Mouse (Mus musculus): Measurements from ENCODE around the gene Aldh3b1.

Aldh3b1 gene

GRCm38 (mm10) chr19:3907876-3908660, 21.5 kb downstream of the Aldh3b1 start:
- ChIA-PET CTCF (interaction anchor here in 3 of 4 experiments (0.6 to 2.6 kb wide), 3 partner anchors 39 to 73 kb away, joined by 3 to 10 read pairs (median 3); no protein-coding TSS in a partner anchor), POLR2A (interaction anchor here in 3 of 4 experiments (0.7 to 8.1 kb wide), 16 partner anchors 12 to 139 kb away, joined by 3 to 99 read pairs (median 5); partner anchors contain the start of genes Aldh3b1 (in 1 of the 3), Gstp2 (in 1 of the 3) and Ndufv1 (in 1 of the 3))

- ChIA-PET POLR2A (interaction anchor here (0.5 to 8.1 kb wide), 33 partner anchors 8 to 354 kb away, joined by 3 to 99 read pairs (median 3); partner anchors contain the start of genes Ndufv1 (in 2 of the 4), Acy3 (in 1 of the 4), Aip (in 1 of the 4) and Aldh3b1 (in 1 of the 4)), CTCF (interaction anchor here in 2 of 4 experiments (0.8 to 2.6 kb wide), 5 partner anchors 12 to 106 kb away, joined by 3 to 10 read pairs (median 6); partner anchors contain the start of gene Ndufv1 (in 1 of the 2))
Measured at GRCm38 (mm10) chr19:3906795-3907786, 22.5 kb downstream of the Aldh3b1 start, which contains the start of gene Tcirg1. Tcirg1 (minus strand) TSS chr19:3907133.

- ChIA-PET POLR2A (interaction anchor here (0.5 to 8.1 kb wide), 28 partner anchors 8 to 355 kb away, joined by 3 to 99 read pairs (median 4); partner anchors contain the start of genes Acy3 (in 1 of the 4), Aip (in 1 of the 4), Aldh3b1 (in 1 of the 4) and Gm49405 (in 1 of the 4)), CTCF (interaction anchor here in 2 of 4 experiments (0.8 to 2.6 kb wide), 5 partner anchors 11 to 106 kb away, joined by 3 to 10 read pairs (median 6); partner anchors contain the start of gene Ndufv1 (in 1 of the 2))
Measured at GRCm38 (mm10) chr19:3906326-3906725, 23.3 kb downstream of the Aldh3b1 start.

- CTCF ChIA-PET = interaction anchor here in 3 of 4 experiments (0.7 to 3.4 kb wide), 7 partner anchors 14 to 94 kb away, joined by 3 to 11 read pairs (median 3); partner anchors contain the start of genes Gm49405 (in 1 of the 3) and Nudt8 (in 1 of the 3)
Measured at GRCm38 (mm10) chr19:3905261-3905969, 24.2 kb downstream of the Aldh3b1 start.

GRCm38 (mm10) chr19:3904363-3904675, 25.3 kb downstream of the Aldh3b1 start:
- POLR2A ChIA-PET = interaction anchor here in 3 of 4 experiments (0.8 to 8.1 kb wide), 25 partner anchors 8 to 142 kb away, joined by 3 to 99 read pairs (median 5); partner anchors contain the start of genes Ndufs8 (in 3 of the 3), Aldh3b1 (in 1 of the 3), Chka (in 1 of the 3) and Gstp2 (in 1 of the 3)
- CTCF ChIA-PET = interaction anchor here in 3 of 4 experiments (0.7 to 3.4 kb wide), 6 partner anchors 8 to 188 kb away, joined by 3 to 11 read pairs (median 5); partner anchors contain the start of genes Gm49405 (in 1 of the 3), Ndufs8 (in 1 of the 3) and Nudt8 (in 1 of the 3)

More at GRCm38 (mm10) chr19:3905261-3905969, 24.2 kb downstream of the Aldh3b1 start:
- POLR2A ChIA-PET = interaction anchor here in 3 of 4 experiments (0.6 to 8.1 kb wide), 22 partner anchors 10 to 512 kb away, joined by 3 to 99 read pairs (median 4); partner anchors contain the start of genes Cdk2ap2 (in 1 of the 3), Chka (in 1 of the 3), Doc2g (in 1 of the 3) and Gstp1 (in 1 of the 3)

- ChIA-PET POLR2A (interaction anchor here in 3 of 4 experiments (0.6 to 8.1 kb wide), 28 partner anchors 8 to 284 kb away, joined by 3 to 99 read pairs (median 5); partner anchors contain the start of genes Ndufs8 (in 3 of the 3), Aldh3b1 (in 2 of the 3), Chka (in 1 of the 3) and Gstp2 (in 1 of the 3)), CTCF (interaction anchor here (0.7 to 3.4 kb wide), 4 partner anchors 9 to 188 kb away, joined by 4 to 11 read pairs (median 7); partner anchors contain the start of gene Ndufs8 (in 1 of the 4))
Measured at GRCm38 (mm10) chr19:3903648-3904362, 25.8 kb downstream of the Aldh3b1 start.

- POLR2A ChIA-PET = interaction anchor here in 3 of 4 experiments (0.7 to 8.1 kb wide), 18 partner anchors 8 to 214 kb away, joined by 3 to 99 read pairs (median 4); partner anchors contain the start of genes Ndufs8 (in 3 of the 3), Aldh3b1 (in 1 of the 3), Chka (in 1 of the 3) and Gstp2 (in 1 of the 3)
- CTCF ChIA-PET = interaction anchor here (0.8 to 3.4 kb wide), 5 partner anchors 13 to 184 kb away, joined by 3 to 11 read pairs (median 4); no protein-coding TSS in a partner anchor
Measured at GRCm38 (mm10) chr19:3902966-3903365, 26.6 kb downstream of the Aldh3b1 start.

GRCm38 (mm10) chr19:3899618-3900017, 30.0 kb downstream of the Aldh3b1 start:
- CTCF ChIA-PET = interaction anchor here in 1 of 4 experiments (0.6 kb wide), 1 partner anchor 47 kb away, joined by 11 read pairs; no protein-coding TSS in a partner anchor

GRCm38 (mm10) chr19:3898952-3899351, 30.7 kb downstream of the Aldh3b1 start:
- POLR2A ChIA-PET = interaction anchor here in 2 of 4 experiments (1.3 to 1.7 kb wide), 4 partner anchors 9 to 24 kb away, joined by 3 to 7 read pairs (median 5); partner anchors contain the start of gene Ndufs8 (in 1 of the 2)
- CTCF ChIA-PET = no interaction called here

More at GRCm38 (mm10) chr19:3899618-3900017, 30.0 kb downstream of the Aldh3b1 start:
- POLR2A ChIA-PET = interaction anchor here in 3 of 4 experiments (0.6 to 1.7 kb wide), 9 partner anchors 9 to 131 kb away, joined by 3 to 7 read pairs (median 3); partner anchors contain the start of gene Ndufs8 (in 1 of the 3)

- ChIA-PET POLR2A (interaction anchor here in 3 of 4 experiments (0.6 to 10.8 kb wide), 8 partner anchors 7 to 151 kb away, joined by 3 to 99 read pairs (median 3); partner anchors contain the start of genes Ndufs8 (in 1 of the 3) and Tcirg1 (in 1 of the 3)), CTCF (interaction anchor here in 2 of 4 experiments (0.6 to 0.8 kb wide), 3 partner anchors 33 to 283 kb away, joined by 3 to 5 read pairs (median 4); no protein-coding TSS in a partner anchor)
Measured at GRCm38 (mm10) chr19:3897557-3897956, 32.1 kb downstream of the Aldh3b1 start.

- CTCF ChIA-PET = interaction anchor here in 3 of 4 experiments (0.7 to 1.6 kb wide), 3 partner anchors 31 to 156 kb away, joined by 3 to 6 read pairs (median 3); no protein-coding TSS in a partner anchor
- POLR2A ChIA-PET = interaction anchor here (0.6 to 10.8 kb wide), 27 partner anchors 8 to 571 kb away, joined by 3 to 99 read pairs (median 4); partner anchors contain the start of genes Ndufs8 (in 3 of the 4) and Tcirg1 (in 3 of the 4)
Measured at GRCm38 (mm10) chr19:3896208-3896607, 33.4 kb downstream of the Aldh3b1 start.

GRCm38 (mm10) chr19:3895171-3895631, 34.4 kb downstream of the Aldh3b1 start:
- CTCF ChIA-PET = interaction anchor here (0.7 to 1.6 kb wide), 7 partner anchors 12 to 126 kb away, joined by 3 to 6 read pairs (median 3); partner anchors contain the start of genes Ndufs8 (in 1 of the 4) and Tcirg1 (in 1 of the 4)

GRCm38 (mm10) chr19:3894294-3894693, 35.3 kb downstream of the Aldh3b1 start:
- POLR2A ChIA-PET = interaction anchor here (0.9 to 10.8 kb wide), 15 partner anchors 9 to 148 kb away, joined by 3 to 99 read pairs (median 5); partner anchors contain the start of genes Ndufs8 (in 1 of the 4) and Tcirg1 (in 1 of the 4)
- CTCF ChIA-PET = interaction anchor here in 1 of 4 experiments (0.6 to 0.8 kb wide), 2 partner anchors 41 to 270 kb away, joined by 3 read pairs; no protein-coding TSS in a partner anchor

More at GRCm38 (mm10) chr19:3895171-3895631, 34.4 kb downstream of the Aldh3b1 start:
- POLR2A ChIA-PET = interaction anchor here (0.6 to 10.8 kb wide), 34 partner anchors 8 to 570 kb away, joined by 3 to 99 read pairs (median 4); partner anchors contain the start of genes Tcirg1 (in 3 of the 4) and Ndufs8 (in 2 of the 4)

GRCm38 (mm10) chr19:3893545-3894116, 36.0 kb downstream of the Aldh3b1 start:
- CTCF ChIA-PET = interaction anchor here in 3 of 4 experiments (0.6 to 1.4 kb wide), 4 partner anchors 29 to 270 kb away, joined by 3 to 4 read pairs (median 3); no protein-coding TSS in a partner anchor
- POLR2A ChIA-PET = interaction anchor here in 3 of 4 experiments (0.9 to 10.8 kb wide), 9 partner anchors 10 to 149 kb away, joined by 3 to 99 read pairs (median 6); partner anchors contain the start of genes Ndufs8 (in 1 of the 3) and Tcirg1 (in 1 of the 3)

Data from embryonic stem cell, embryonic (primary cell).